Mouse (Mus musculus) midbrain, postnatal 0 days (tissue): Measurements from ENCODE around the gene Mtmr2. TPM values are rescaled to one million over a fixed set of nuclear protein-coding genes. Genes with fewer than 3 reads are reported as not detected.

Experiments
- ATAC-seq: fragments of 200-750 bp; cut with Nextera tagmentation; 2 replicates; pipeline ENCODE4 v1.8.0; 2017; ENCODE audit warnings: moderate number of reproducible peaks, mild to moderate bottlenecking, moderate TSS enrichment, moderate library complexity; ENCODE audit not compliant: low FRiP score
- DNase-seq: peaks from one replicate; pipeline ENCODE4 v3.0.0-alpha.2; 2015; ENCODE audit warnings: low spot score
- H3K27ac ChIP-seq: fragments of 300-500 bp; sonication (generic); 2 replicates; pipeline ENCODE4 v1.5.1; 2014; ENCODE audit warnings: low read depth, mild to moderate bottlenecking, low read length, mixed read lengths
- H3K27me3 ChIP-seq: fragments of 300-500 bp; sonication (generic); 2 replicates; pipeline ENCODE4 v1.6.1; 2014; ENCODE audit warnings: low read length, control low read depth, mixed read lengths; ENCODE audit not compliant: insufficient read depth
- H3K36me3 ChIP-seq: fragments of 300-500 bp; sonication (generic); 2 replicates; pipeline ENCODE4 v1.6.1; 2014; ENCODE audit warnings: low read length, control low read depth, mixed read lengths; ENCODE audit not compliant: insufficient read depth
- H3K4me1 ChIP-seq: fragments of 300-500 bp; sonication (generic); 2 replicates; pipeline ENCODE4 v1.6.1; 2014; ENCODE audit warnings: mild to moderate bottlenecking, control low read depth, antibody characterized with exemption, low read length, mixed read lengths; ENCODE audit not compliant: insufficient read depth
- H3K4me2 ChIP-seq: fragments of 300-500 bp; sonication (generic); 2 replicates; pipeline ENCODE4 v1.6.1; 2014; ENCODE audit warnings: low read depth, mild to moderate bottlenecking, low read length, mixed read lengths; ENCODE audit not compliant: poor library complexity, severe bottlenecking
- H3K4me3 ChIP-seq: fragments of 300-500 bp; sonication (generic); 2 replicates; pipeline ENCODE4 v1.5.1; 2014; ENCODE audit warnings: low read depth, mild to moderate bottlenecking, low read length, moderate library complexity
- H3K9ac ChIP-seq: fragments of 300-500 bp; sonication (generic); replicated peaks from 2 replicates; pipeline ENCODE4 v1.6.1; 2014; ENCODE audit warnings: mild to moderate bottlenecking, low read length, moderate library complexity, mixed read lengths; ENCODE audit not compliant: poor library complexity, severe bottlenecking
- H3K9me3 ChIP-seq: fragments of 300-500 bp; sonication (generic); 2 replicates; pipeline ENCODE4 v1.6.1; 2016; ENCODE audit warnings: low read length, control low read depth
- CTCF ChIP-seq: IDR thresholded peaks from 2 replicates; pipeline ENCODE4 v1.5.1; 2016; ENCODE audit warnings: antibody characterized with exemption, mild to moderate bottlenecking
- WGBS: fragments of 180-500 bp; shearing (Covaris S2); extraction: QIAGEN DNeasy Blood & Tissue Kit; methylation state at CpG from one replicate; pipeline ENCODE4 v1.1.7; 2014; 5-methylcytosine and 5-hydroxymethylcytosine counted together
- polyA plus RNA-seq: library from polyadenylated mRNA; unstranded; fragments of >200 nt; fragmentation: Nextera tagmentation; extraction: Ambion mirVana; gene quantifications from 2 replicates; pipeline ENCODE4 v1.2.1, GENCODE M21; 2015
- total RNA-seq: library from RNA; depleted of rRNA; stranded (reverse); fragments of >200 nt; gene quantifications from 2 replicates; pipeline ENCODE4 v1.2.3, GENCODE M21; 2014

Mtmr2 gene
- total and polyA plus RNA-seq, 2 experiments from 2014 or later = 43.0 to 47.7 TPM

GRCm38 (mm10) chr9:13818369-13818768, 70.2 kb downstream of the Mtmr2 start:
- Histone ChIP-seq H3K4me2 (no peak overlapping the region), H3K9ac (no peak overlapping the region), H3K27me3 (no peaks in the 10 kb centered on the region), H3K4me1 (no peaks in the 10 kb centered on the region), H3K36me3 (peaks cover 28% of the 10 kb centered on the region), H3K4me3 (no peak overlapping the region), H3K9me3 (no peaks in the 10 kb centered on the region), H3K27ac (no peak overlapping the region)
- WGBS = 85% methylated on average over 9 of the region's 9 CpGs
- DNase-seq = no peak
- TF ChIP-seq CTCF = no peak
- ATAC-seq = no peak

DNA sequence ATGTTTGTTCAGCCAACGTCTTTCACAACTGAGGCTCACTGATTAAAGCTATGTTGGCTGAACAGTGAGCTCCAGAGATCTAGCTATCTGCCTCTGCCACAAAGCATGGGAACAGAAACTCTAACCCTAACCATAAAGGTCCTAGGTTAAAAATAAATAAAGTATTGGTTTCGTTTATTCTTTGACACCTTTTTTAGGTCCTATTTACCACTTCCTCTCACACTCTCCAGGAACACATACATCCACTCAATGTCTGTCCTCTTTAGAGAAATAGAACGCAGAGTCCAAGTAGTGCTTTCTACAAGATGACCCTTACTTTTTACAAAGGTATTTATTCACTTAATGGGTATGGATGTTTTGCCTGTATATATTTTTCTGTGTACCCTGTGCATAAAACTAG, 72.6 kb downstream of the Mtmr2 start:
- TF ChIP-seq CTCF = no peak
- peaks cover 22% of the 10 kb centered on the region for H3K36me3 ChIP-seq
- WGBS = 97% methylated on average over 3 of the region's 3 CpGs

DNA sequence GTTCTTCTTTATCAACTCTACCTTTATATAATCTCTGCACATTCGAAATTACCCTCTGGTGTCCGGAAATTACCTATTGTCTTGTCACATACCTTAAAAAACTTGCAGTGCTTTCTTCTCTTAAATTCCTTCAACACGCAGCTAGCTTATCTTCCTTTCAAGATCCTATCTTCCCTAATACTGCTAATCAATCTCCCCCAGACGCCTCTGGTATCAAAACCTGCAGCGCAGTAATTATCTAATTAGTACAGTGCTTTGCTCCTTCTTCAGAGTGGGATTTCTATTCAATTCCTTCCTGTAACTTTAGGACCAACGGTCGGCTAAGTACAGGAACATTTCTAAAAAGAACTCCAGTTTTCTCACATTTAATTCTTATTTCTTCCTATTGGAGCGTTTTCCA, 77.7 kb downstream of the Mtmr2 start:
- ATAC-seq = no peak
- H3K9ac ChIP-seq = peak overlapping the region; percentile 85
- 6% methylated on average over 8 of the region's 8 CpGs for WGBS

More for the DNA sequence above, 72.6 kb downstream of the Mtmr2 start:
- H3K4me2 ChIP-seq = no peak overlapping the region
- DNase-seq (no peak), ATAC-seq (no peak)
- no peaks in the 10 kb centered on the region for H3K27me3 ChIP-seq
- no peak overlapping the region for H3K27ac ChIP-seq
- H3K9me3 ChIP-seq = no peaks in the 10 kb centered on the region
- no peak overlapping the region for H3K9ac ChIP-seq
- H3K4me3 ChIP-seq = no peak overlapping the region
- 0 out of 2 replicates have a peak, but pooled peaks cover 9% of the 10 kb centered on the region for H3K4me1 ChIP-seq

GRCm38 (mm10) chr9:13826391-13826805, 78.2 kb downstream of the Mtmr2 start:
- no peak for TF ChIP-seq CTCF
- Histone ChIP-seq H3K9ac (peak overlapping the region; percentile 85), H3K4me2 (peak overlapping the region; percentile 75), H3K9me3 (no peaks in the 10 kb centered on the region), H3K4me1 (0 out of 2 replicates have a peak, but pooled peaks cover 9% of the 10 kb centered on the region), H3K27ac (peak overlapping the region; percentile 93), H3K4me3 (peak overlapping the region; percentile 70), H3K27me3 (no peaks in the 10 kb centered on the region), H3K36me3 (peaks cover 5% of the 10 kb centered on the region; the same call in 1 of the 2 replicates)
- peak; percentile 4 for ATAC-seq
- peak; percentile 51 for DNase-seq
- under 1% methylated on average over 31 of the region's 31 CpGs for WGBS

More for the DNA sequence above, 77.7 kb downstream of the Mtmr2 start:
- Histone ChIP-seq H3K4me3 (peak overlapping the region; percentile 70), H3K4me2 (peak overlapping the region; percentile 75), H3K27me3 (no peaks in the 10 kb centered on the region), H3K27ac (peak overlapping the region; percentile 93), H3K36me3 (peaks cover under 1% of the 10 kb centered on the region; the same call in 1 of the 2 replicates), H3K4me1 (0 out of 2 replicates have a peak, but pooled peaks cover 9% of the 10 kb centered on the region), H3K9me3 (no peaks in the 10 kb centered on the region)
- no peak for DNase-seq
- no peak for TF ChIP-seq CTCF

GRCm38 (mm10) chr9:13826832-13827405, 78.7 kb downstream of the Mtmr2 start, which contains the start of gene Cep57:
Gene Cep57, minus strand, starts transcription at chr9:13827107.
- ATAC-seq (peak; percentile 93), DNase-seq (peak; percentile 99)
- Histone ChIP-seq H3K4me1 (0 out of 2 replicates have a peak, but pooled peaks cover 9% of the 10 kb centered on the region), H3K27ac (peak within 1 kb of the TSS; percentile 97), H3K9me3 (no peaks in the 10 kb centered on the region), H3K4me3 (peak within 1 kb of the TSS; percentile 70), H3K9ac (peak within 1 kb of the TSS; percentile 87), H3K4me2 (peak within 1 kb of the TSS; percentile 78), H3K27me3 (no peaks in the 10 kb centered on the region), H3K36me3 (peaks cover 10% of the 10 kb centered on the region; the same call in 1 of the 2 replicates)
- no peak; the same call in 1 of the 2 replicates for TF ChIP-seq CTCF
- WGBS = under 1% methylated on average over 44 of the region's 44 CpGs

GRCm38 (mm10) chr9:13827406-13828086, 79.3 kb downstream of the Mtmr2 start, which contains the start of gene Fam76b:
Gene Fam76b, plus strand, starts transcription at chr9:13827716.
- 0 out of 2 replicates have a peak, but pooled peaks cover 9% of the 10 kb centered on the region for H3K4me1 ChIP-seq
- H3K9ac ChIP-seq = peak within 1 kb of the TSS; percentile 87
- DNase-seq = peak; percentile 100
- peak within 1 kb of the TSS; percentile 97 for H3K27ac ChIP-seq
- under 1% methylated on average over 67 of the region's 67 CpGs for WGBS
- H3K9me3 ChIP-seq = no peaks in the 10 kb centered on the region
- H3K27me3 ChIP-seq = no peaks in the 10 kb centered on the region
- peak; percentile 95 for ATAC-seq
- TF ChIP-seq CTCF = no peak
- peak within 1 kb of the TSS; percentile 70 for H3K4me3 ChIP-seq
- H3K4me2 ChIP-seq = peak within 1 kb of the TSS; percentile 78
- peaks cover 13% of the 10 kb centered on the region; the same call in 1 of the 2 replicates for H3K36me3 ChIP-seq
